Mouse (Mus musculus) embryonic fibroblast, embryonic 13.5 days (primary cell): ENCODE data around the gene Fam241a.

Experiments
- CTCF ChIP-seq: IDR thresholded peaks from 2 replicates; pipeline ENCODE4 v1.5.1; 2011; ENCODE audit warnings: mild to moderate bottlenecking, control low read depth, low read length, moderate library complexity, borderline replicate concordance; ENCODE audit not compliant: insufficient read depth
- POLR2A ChIP-seq: IDR thresholded peaks from 2 replicates; pipeline ENCODE4 v1.6.1; 2011; ENCODE audit warnings: low read depth, mild to moderate bottlenecking, control low read depth, low read length, moderate library complexity

- TF ChIP-seq CTCF (no peak), POLR2A (no peak)
These were observed 65.9 kb downstream of the Fam241a start for GRCm38 (mm10) chr3:127830183-127830582.
